Mouse (Mus musculus): ENCODE results near the gene Vps8.

Vps8 gene

GRCm38 (mm10) chr16:21422645-21423545, at the start of gene Vps8:
Gene Vps8 (plus strand): TSS chr16:21423118.
- DNase-seq: peak; percentile 90 to 92

- DNase-seq: no peak
Observed at GRCm38 (mm10) chr16:21373316-21373960, 49.5 kb upstream of the Vps8 start.

DNA sequence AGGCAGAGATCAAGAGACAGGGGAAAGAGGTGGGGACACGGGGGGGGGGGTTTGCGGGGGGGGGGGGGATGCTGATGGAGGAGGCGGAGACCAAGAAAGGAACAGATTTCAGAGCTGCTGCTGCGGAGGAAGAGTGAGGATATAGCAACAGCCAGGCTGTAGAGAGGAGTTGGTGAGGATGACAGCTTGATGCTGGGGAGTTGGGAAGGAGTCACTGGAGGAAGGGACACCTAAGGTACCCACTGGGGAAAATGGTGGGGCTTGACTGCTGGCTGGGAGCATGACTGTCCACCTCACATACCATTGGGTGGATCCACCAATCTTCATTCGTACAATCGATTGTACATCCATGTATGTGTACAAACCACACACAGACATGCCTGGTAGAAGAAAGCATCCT, 48.9 kb upstream of the Vps8 start:
- no peak for DNase-seq

DNA sequence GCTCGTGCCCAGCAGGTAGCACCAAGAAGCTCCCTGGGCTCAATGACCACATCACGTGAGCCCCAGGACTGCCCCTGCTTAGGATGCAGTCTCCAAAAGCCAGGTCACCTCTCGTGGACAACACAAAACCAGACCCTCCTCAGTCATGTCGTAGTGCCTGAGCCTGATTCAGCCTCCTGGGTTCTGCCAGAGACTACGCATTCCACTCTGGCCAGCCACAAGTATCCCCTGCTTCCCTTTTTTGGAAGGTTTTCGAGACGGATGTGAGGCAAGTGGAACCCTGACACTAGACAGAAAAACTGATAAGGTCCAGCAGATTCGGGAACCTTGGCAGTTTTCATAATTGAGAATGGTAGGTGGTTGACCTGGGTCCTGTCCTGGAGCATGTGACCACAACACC, 47.8 kb upstream of the Vps8 start:
- no peak for DNase-seq

DNA sequence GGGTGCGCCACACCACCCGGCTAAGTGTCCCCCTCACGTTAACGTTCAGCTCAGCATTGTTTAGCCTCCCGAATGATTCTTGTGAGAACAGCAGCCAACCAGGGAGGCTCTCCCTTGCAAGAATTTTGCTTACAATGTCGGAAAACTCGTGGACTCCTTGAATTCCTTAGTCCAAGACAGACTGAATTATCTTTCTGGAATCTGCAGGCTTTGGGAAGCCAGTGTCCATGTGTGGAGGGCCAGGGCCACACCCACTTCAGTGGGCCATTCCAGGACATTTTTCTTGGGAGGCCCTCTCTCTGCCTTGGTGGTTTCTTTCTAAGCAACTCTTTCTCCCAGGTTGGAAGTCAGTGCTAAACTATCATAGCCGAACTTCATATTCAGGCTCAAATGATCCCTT, 46.6 kb upstream of the Vps8 start:
- no peak for DNase-seq

- no peak for DNase-seq
Observed at GRCm38 (mm10) chr16:21376949-21377604, 45.8 kb upstream of the Vps8 start.

DNA sequence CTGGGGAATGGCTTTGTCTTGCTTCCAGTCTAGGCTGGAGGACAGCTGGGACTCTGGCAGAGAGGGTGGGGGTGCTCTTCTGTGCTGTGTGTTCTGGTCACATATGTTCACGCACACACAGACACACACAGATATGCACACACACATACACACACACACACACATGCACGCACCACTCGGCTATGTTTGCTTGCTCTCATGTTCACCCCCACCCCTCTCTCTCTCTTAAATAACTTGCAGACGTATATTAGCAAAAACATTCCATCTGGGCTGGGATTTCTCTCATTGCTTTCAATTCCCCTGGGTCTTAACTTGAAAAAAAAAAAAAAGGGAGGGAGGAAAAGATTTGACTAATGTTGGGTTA, 45.3 kb upstream of the Vps8 start:
- DNase-seq: no peak

DNA sequence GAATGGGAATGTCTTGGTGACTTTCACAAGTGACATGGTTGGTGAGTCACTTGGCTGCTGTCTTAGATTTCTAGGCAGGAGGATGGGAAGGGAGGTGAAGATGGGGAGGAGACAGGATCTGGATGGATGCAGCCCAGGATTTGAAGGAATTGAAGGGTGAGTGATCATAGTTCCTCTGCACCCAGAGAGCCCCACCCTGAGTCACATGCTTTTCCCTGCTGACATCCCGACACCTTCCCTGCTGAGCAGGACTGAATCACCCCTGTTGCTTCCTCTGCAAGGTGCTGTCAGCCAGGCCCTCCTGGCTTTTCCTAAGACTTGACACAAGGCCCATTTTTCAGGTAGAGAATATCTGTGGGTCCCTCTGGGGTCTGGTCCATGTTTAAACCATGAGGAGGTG, 41.4 kb upstream of the Vps8 start:
- no peak for DNase-seq

GRCm38 (mm10) chr16:21382152-21382911, 40.6 kb upstream of the Vps8 start:
- no peak for DNase-seq

DNA sequence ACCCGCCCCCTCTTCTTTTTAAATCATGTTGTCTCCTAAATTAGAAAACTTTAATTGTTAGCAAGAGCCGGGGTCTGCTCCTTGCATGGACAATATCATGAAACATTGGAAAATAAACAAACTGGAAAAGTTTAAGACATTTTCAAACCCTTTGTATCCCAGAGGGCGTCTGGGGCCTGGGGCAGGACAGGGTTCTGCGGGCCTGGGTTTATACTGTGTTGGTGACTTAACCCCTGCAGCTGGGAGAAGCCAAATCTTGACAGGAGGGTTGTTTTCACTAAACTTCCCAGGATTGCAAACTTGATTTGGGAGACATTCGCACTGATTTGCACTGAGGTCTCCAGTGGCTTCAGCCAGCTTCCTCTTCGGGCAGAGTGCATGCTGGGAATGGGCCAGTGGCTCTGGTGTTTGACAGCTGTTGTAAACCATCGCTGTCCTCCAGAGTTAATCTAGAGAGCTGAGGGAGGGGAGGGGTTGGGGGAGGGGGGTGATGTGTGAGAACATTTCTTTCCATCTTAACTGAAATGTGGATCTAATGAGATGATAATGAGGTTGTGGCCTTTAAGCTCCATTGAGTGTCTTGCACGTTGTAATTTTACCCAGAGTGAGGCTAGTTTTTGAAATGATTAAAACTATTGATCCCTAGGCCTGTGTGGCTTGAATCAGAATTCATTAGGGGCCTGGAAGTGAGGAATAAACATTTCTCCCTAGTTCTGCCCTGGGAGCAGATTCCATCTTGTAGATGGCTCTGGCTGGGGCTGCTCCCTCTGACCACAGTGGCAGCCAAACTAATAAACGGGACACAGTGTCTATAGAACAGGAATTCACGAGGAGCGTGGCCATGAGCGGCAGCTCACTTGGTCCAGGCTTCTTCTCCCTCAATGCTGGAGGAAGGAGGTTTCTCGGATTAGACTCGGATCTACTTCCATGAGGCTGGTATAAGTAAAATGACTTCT, 36.7 kb upstream of the Vps8 start:
- DNase-seq: no peak

GRCm38 (mm10) chr16:21389316-21389715, 33.6 kb upstream of the Vps8 start:
- no peak for DNase-seq

- DNase-seq: no peak
Observed at GRCm38 (mm10) chr16:21390744-21391143, 32.2 kb upstream of the Vps8 start.

DNA sequence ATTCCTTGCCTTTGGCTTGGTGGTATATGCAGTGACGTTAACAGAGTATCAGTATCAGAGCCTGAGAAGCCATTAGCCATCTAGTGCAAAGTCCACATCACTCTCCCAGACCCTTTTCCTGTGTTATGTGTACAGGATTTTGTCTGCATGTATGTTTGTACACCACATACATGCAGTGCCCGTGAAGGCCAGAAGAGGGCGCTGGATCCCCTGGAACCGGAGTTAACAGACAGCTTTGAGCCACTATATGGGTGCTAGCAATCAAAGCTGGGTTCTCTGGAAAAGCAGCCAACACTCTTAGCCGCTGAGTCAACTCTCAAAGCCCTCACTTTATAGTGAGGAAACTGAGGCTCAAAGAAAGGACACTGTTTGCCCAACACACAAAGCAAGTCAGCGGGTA, 30.8 kb upstream of the Vps8 start:
- no peak for DNase-seq

GRCm38 (mm10) chr16:21392517-21393112, 30.3 kb upstream of the Vps8 start:
- DNase-seq: peak; percentile 49 to 78

GRCm38 (mm10) chr16:21395546-21395945, 27.4 kb upstream of the Vps8 start:
- no peak for DNase-seq

- no peak for DNase-seq
Observed at GRCm38 (mm10) chr16:21397681-21398080, 25.2 kb upstream of the Vps8 start.

DNA sequence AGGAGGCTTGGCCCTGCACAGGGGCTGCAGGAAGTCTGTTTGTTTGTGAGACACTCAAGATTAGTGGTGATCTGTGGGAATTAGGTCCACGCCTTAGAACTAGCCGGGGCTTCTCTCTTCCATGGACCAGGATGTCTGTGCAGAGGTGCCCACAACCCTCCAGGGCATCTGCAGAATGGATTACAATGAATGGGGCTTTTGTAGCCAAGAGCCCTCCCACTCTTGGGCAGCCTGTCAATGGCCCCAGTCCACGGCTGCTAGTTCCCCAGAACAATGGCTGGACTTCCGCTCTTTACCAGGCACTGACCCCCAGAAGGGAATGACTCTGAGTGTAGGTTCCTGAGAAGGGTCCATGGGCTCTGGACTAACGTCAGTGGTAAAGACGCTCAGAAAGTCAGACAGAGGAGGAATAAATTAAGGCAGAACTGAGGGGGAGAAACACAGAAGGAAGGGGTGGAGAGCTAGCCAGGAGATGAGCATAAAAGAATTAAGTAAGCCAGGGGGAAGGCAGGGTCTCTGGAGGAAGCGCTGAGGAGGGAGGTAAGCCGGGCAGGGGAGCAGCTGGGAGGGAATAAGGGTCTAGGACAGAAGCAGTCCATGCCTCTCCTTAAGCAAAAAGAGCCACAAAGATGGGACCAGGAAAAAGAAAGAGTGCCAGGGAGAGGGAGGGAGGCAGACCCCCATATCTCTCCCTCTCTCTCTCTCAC, 24.4 kb upstream of the Vps8 start:
- DNase-seq: no peak

GRCm38 (mm10) chr16:21399942-21400341, 23.0 kb upstream of the Vps8 start:
- DNase-seq: no peak

GRCm38 (mm10) chr16:21402068-21402467, 20.9 kb upstream of the Vps8 start:
- no peak for DNase-seq

GRCm38 (mm10) chr16:21403402-21403801, 19.5 kb upstream of the Vps8 start:
- DNase-seq: no peak

DNA sequence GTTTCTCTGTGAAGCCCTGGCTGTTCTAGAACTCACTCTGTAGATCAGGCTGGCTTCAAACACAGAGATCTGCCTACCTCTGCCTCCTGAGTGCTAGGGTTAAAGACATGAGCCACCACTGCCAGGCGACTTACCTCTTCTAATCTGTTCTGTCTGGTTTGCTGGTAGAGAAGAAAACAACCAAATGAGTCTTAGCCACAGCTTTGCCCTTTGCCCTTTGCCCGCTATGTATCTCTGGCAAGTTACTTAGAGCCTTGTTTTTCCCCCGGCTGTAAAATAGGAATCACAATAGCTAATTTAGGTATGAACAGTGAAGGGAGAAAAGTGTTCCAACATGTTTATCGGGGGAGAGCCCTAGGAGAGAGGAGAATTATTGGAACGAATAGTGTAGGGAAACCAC, 18.3 kb upstream of the Vps8 start:
- no peak for DNase-seq
